Mouse (Mus musculus) adrenal gland, adult 8-10 months (tissue): ENCODE results near the gene AI854703. TPM values are rescaled to one million over a fixed set of nuclear protein-coding genes. Genes with fewer than 3 reads are reported as not detected.
A peak's percentile ranks its signal among the peaks of the same experiment; 100 is the strongest.

ENCODE experiments used
- DNase-seq: peaks from one replicate; pipeline ENCODE4 v3.0.0; 2022
- total RNA-seq, 4 experiments: library from RNA; stranded (reverse); gene quantifications; 2 replicates each; pipeline ENCODE4 v1.2.4; 2022

Gene AI854703
- 1 to 10 TPM; 1.9 to 6.3 (median 4.1) TPM for total RNA-seq

GRCm38 (mm10) chr6:48626464-48626863 lies at the start of gene AI854703:
AI854703 (plus strand) TSS chr6:48626764.
- no peak for DNase-seq

- no peak for DNase-seq
These were observed 47.8 kb upstream of the AI854703 start for GRCm38 (mm10) chr6:48578736-48579135.

- no peak for DNase-seq
These were observed 47.3 kb upstream of the AI854703 start for GRCm38 (mm10) chr6:48579215-48579648.

GRCm38 (mm10) chr6:48581257-48581656 lies 45.3 kb upstream of the AI854703 start:
- DNase-seq = no peak

- no peak for DNase-seq
These were observed 44.5 kb upstream of the AI854703 start for GRCm38 (mm10) chr6:48582037-48582436.

GRCm38 (mm10) chr6:48589194-48589750 lies 37.3 kb upstream of the AI854703 start, which contains the start of gene Gm45021:
Gm45021 (plus strand) TSS chr6:48589610.
- no peak for DNase-seq

GRCm38 (mm10) chr6:48591221-48591845 lies 35.2 kb upstream of the AI854703 start:
- DNase-seq = no peak

- no peak for DNase-seq
These were observed 34.7 kb upstream of the AI854703 start for GRCm38 (mm10) chr6:48591871-48592270.

GRCm38 (mm10) chr6:48593158-48594042 lies 33.2 kb upstream of the AI854703 start, which contains the start of the genes Repin1 and Gm44965:
Repin1 (plus strand) TSS chr6:48593883.
Gm44965 (plus strand) TSS chr6:48593941.
- DNase-seq = peak; percentile 92

- DNase-seq = peak; percentile 70
These were observed 32.4 kb upstream of the AI854703 start for GRCm38 (mm10) chr6:48594043-48594738.

- DNase-seq = no peak
These were observed 31.3 kb upstream of the AI854703 start for GRCm38 (mm10) chr6:48595278-48595677.

GRCm38 (mm10) chr6:48596545-48597232 lies 29.9 kb upstream of the AI854703 start:
- DNase-seq = no peak

GRCm38 (mm10) chr6:48597233-48597625 lies 29.3 kb upstream of the AI854703 start:
- DNase-seq = no peak

GRCm38 (mm10) chr6:48600594-48600993 lies 26.0 kb upstream of the AI854703 start:
- DNase-seq = no peak

GRCm38 (mm10) chr6:48601271-48602079 lies 25.1 kb upstream of the AI854703 start, which contains the start of gene Zfp775:
Zfp775 (plus strand) TSS chr6:48602063.
- DNase-seq = peak; percentile 96

GRCm38 (mm10) chr6:48602080-48602741 lies 24.4 kb upstream of the AI854703 start:
- DNase-seq = no peak

GRCm38 (mm10) chr6:48608124-48608523 lies 18.4 kb upstream of the AI854703 start:
- peak; percentile 74 for DNase-seq

GRCm38 (mm10) chr6:48609512-48609911 lies 17.1 kb upstream of the AI854703 start:
- no peak for DNase-seq

- DNase-seq = no peak
These were observed 15.9 kb upstream of the AI854703 start for GRCm38 (mm10) chr6:48610657-48611056.

GRCm38 (mm10) chr6:48613464-48613863 lies 13.1 kb upstream of the AI854703 start:
- no peak for DNase-seq
